Mouse (Mus musculus) liver, embryonic 15.5 days (tissue): ENCODE measurements around the gene Ccl26. TPM values are rescaled to one million over a fixed set of nuclear protein-coding genes. Genes with fewer than 3 reads are reported as not detected.

Source experiments
- ATAC-seq: fragments of 200-750 bp; cut with Nextera tagmentation; 2 replicates; pipeline ENCODE4 v1.8.0; 2017; ENCODE audit warnings: moderate number of reproducible peaks, mild to moderate bottlenecking, moderate library complexity; ENCODE audit not compliant: insufficient read depth
- H3K27ac ChIP-seq: fragments of 300-500 bp; sonication (generic); replicated peaks from 2 replicates; pipeline ENCODE4 v1.5.1; 2015; ENCODE audit warnings: mild to moderate bottlenecking, inconsistent platforms
- H3K27me3 ChIP-seq: fragments of 300-500 bp; sonication (generic); 2 replicates; pipeline ENCODE4 v1.6.1; 2015; ENCODE audit warnings: mild to moderate bottlenecking, inconsistent platforms
- H3K36me3 ChIP-seq: fragments of 300-500 bp; sonication (generic); replicated peaks from 2 replicates; pipeline ENCODE4 v1.6.1; 2015; ENCODE audit warnings: moderate library complexity, mild to moderate bottlenecking, inconsistent platforms
- H3K4me1 ChIP-seq: fragments of 300-500 bp; sonication (generic); replicated peaks from 2 replicates; pipeline ENCODE4 v1.6.1; 2015; ENCODE audit warnings: inconsistent platforms
- H3K4me2 ChIP-seq: fragments of 300-500 bp; sonication (generic); 2 replicates; pipeline ENCODE4 v1.6.1; 2015; ENCODE audit warnings: moderate library complexity, mild to moderate bottlenecking, inconsistent platforms
- H3K4me3 ChIP-seq: fragments of 300-500 bp; sonication (generic); replicated peaks from 2 replicates; pipeline ENCODE4 v1.5.1; 2015; ENCODE audit warnings: mild to moderate bottlenecking, inconsistent platforms
- H3K9ac ChIP-seq: fragments of 300-500 bp; sonication (generic); 2 replicates; pipeline ENCODE4 v1.6.1; 2015; ENCODE audit warnings: moderate library complexity, mild to moderate bottlenecking, inconsistent platforms
- H3K9me3 ChIP-seq: fragments of 300-500 bp; sonication (generic); replicated peaks from 2 replicates; pipeline ENCODE4 v1.6.1; 2016; ENCODE audit warnings: inconsistent platforms
- WGBS: fragments of 180-500 bp; shearing (Covaris S2); methylation state at CpG from one replicate; pipeline ENCODE4 v1.1.7; 2015; ENCODE audit warnings: mixed read lengths; ENCODE audit not compliant: insufficient replicate concordance; 5-methylcytosine and 5-hydroxymethylcytosine counted together
- polyA plus RNA-seq: library from polyadenylated mRNA; unstranded; fragments of >200 nt; fragmentation: Nextera tagmentation; extraction: Ambion mirVana; gene quantifications from 2 replicates; pipeline ENCODE4 v1.2.1, GENCODE M21; 2015

Ccl26 gene
- polyA plus RNA-seq, 1 experiment from 2014 or later, result not detected

GRCm38 (mm10) chr5:135537326-135537725, 26.0 kb downstream of the Ccl26 start:
- Histone ChIP-seq H3K36me3 (no peaks in the 10 kb centered on the region), H3K27me3 (no peaks in the 10 kb centered on the region), H3K4me2 (no peak overlapping the region), H3K4me3 (no peak overlapping the region), H3K4me1 (no peaks in the 10 kb centered on the region; the same call in 1 of the 2 replicates), H3K27ac (no peak overlapping the region), H3K9ac (no peak overlapping the region), H3K9me3 (no peaks in the 10 kb centered on the region)
- peak; percentile 47; the same call in 1 of the 2 replicates for ATAC-seq
- 15% methylated on average over 4 of the region's 4 CpGs for WGBS

GRCm38 (mm10) chr5:135535867-135536266, 27.5 kb downstream of the Ccl26 start:
- no peak for ATAC-seq
- H3K4me3 ChIP-seq, result no peak overlapping the region
- no peaks in the 10 kb centered on the region for H3K9me3 ChIP-seq
- H3K27me3 ChIP-seq, result no peaks in the 10 kb centered on the region
- no peak overlapping the region for H3K9ac ChIP-seq
- no peaks in the 10 kb centered on the region for H3K36me3 ChIP-seq
- no peak overlapping the region for H3K4me2 ChIP-seq
- no peak overlapping the region for H3K27ac ChIP-seq
- no peaks in the 10 kb centered on the region; the same call in 1 of the 2 replicates for H3K4me1 ChIP-seq

GRCm38 (mm10) chr5:135533431-135533830, 29.9 kb downstream of the Ccl26 start:
- no peak overlapping the region for H3K4me3 ChIP-seq
- WGBS, result 52% methylated on average over 10 of the region's 10 CpGs

GRCm38 (mm10) chr5:135531306-135531845, 32.0 kb downstream of the Ccl26 start:
- Histone ChIP-seq H3K36me3 (no peaks in the 10 kb centered on the region), H3K9ac (no peak overlapping the region), H3K27me3 (no peaks in the 10 kb centered on the region), H3K9me3 (no peaks in the 10 kb centered on the region), H3K4me2 (no peak overlapping the region), H3K4me1 (no peaks in the 10 kb centered on the region), H3K27ac (no peak overlapping the region), H3K4me3 (no peak overlapping the region)
- no peak for ATAC-seq
- 64% methylated on average over 11 of the region's 11 CpGs for WGBS

More at GRCm38 (mm10) chr5:135533431-135533830, 29.9 kb downstream of the Ccl26 start:
- Histone ChIP-seq H3K27me3 (no peaks in the 10 kb centered on the region), H3K27ac (no peak overlapping the region), H3K9me3 (no peaks in the 10 kb centered on the region), H3K4me1 (no peaks in the 10 kb centered on the region; the same call in 1 of the 2 replicates), H3K4me2 (no peak overlapping the region), H3K9ac (no peak overlapping the region), H3K36me3 (no peaks in the 10 kb centered on the region)
- ATAC-seq, result no peak

GRCm38 (mm10) chr5:135529964-135530363, 33.4 kb downstream of the Ccl26 start:
- Histone ChIP-seq H3K4me3 (no peak overlapping the region), H3K36me3 (no peaks in the 10 kb centered on the region), H3K4me2 (no peak overlapping the region), H3K4me1 (no peaks in the 10 kb centered on the region), H3K27ac (no peak overlapping the region), H3K9me3 (no peaks in the 10 kb centered on the region), H3K9ac (no peak overlapping the region), H3K27me3 (no peaks in the 10 kb centered on the region)
- 37% methylated on average over 2 of the region's 2 CpGs for WGBS
- no peak for ATAC-seq

- ATAC-seq, result no peak
- H3K4me2 ChIP-seq, result no peak overlapping the region
- WGBS, result 54% methylated on average over 3 of the region's 3 CpGs
These were observed 34.1 kb downstream of the Ccl26 start for GRCm38 (mm10) chr5:135529310-135529709.

GRCm38 (mm10) chr5:135527986-135528385, 35.4 kb downstream of the Ccl26 start:
- H3K27me3 ChIP-seq, result no peaks in the 10 kb centered on the region
- no peak overlapping the region for H3K4me2 ChIP-seq
- H3K36me3 ChIP-seq, result no peaks in the 10 kb centered on the region
- H3K9ac ChIP-seq, result no peak overlapping the region
- ATAC-seq, result no peak
- H3K27ac ChIP-seq, result no peak overlapping the region
- WGBS, result 52% methylated on average over 7 of the region's 7 CpGs
- H3K4me1 ChIP-seq, result no peaks in the 10 kb centered on the region
- no peaks in the 10 kb centered on the region for H3K9me3 ChIP-seq
- H3K4me3 ChIP-seq, result no peak overlapping the region

More at GRCm38 (mm10) chr5:135529310-135529709, 34.1 kb downstream of the Ccl26 start:
- H3K4me3 ChIP-seq, result no peak overlapping the region
- H3K9ac ChIP-seq, result no peak overlapping the region
- no peaks in the 10 kb centered on the region for H3K27me3 ChIP-seq
- no peaks in the 10 kb centered on the region for H3K4me1 ChIP-seq
- H3K9me3 ChIP-seq, result no peaks in the 10 kb centered on the region
- no peak overlapping the region for H3K27ac ChIP-seq
- H3K36me3 ChIP-seq, result no peaks in the 10 kb centered on the region

- no peak overlapping the region for H3K27ac ChIP-seq
- ATAC-seq, result no peak
- no peak overlapping the region for H3K4me2 ChIP-seq
These were observed 38.5 kb downstream of the Ccl26 start for GRCm38 (mm10) chr5:135524660-135525560.

DNA sequence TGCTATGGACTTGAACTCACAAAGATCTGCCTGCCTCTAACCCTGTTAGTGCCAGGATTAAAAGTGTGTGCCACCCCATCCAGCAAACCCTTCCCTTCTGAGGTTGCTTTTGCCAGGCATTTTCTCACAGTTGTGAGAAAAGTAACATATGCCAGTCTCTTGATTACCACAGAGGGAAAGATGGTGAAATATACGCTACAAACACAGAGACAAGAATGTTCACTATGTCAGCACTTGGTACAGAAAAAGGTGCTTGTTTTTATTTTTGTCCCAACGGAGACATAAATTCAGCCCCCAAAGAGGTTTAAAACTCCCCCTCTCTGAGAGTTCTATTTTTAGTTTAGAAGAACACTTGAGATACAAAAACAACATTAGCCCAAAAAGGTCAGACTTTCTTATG, 39.3 kb downstream of the Ccl26 start:
- no peaks in the 10 kb centered on the region for H3K36me3 ChIP-seq
- no peak for ATAC-seq
- no peaks in the 10 kb centered on the region for H3K9me3 ChIP-seq
- WGBS, result 52% methylated on average over 2 of the region's 2 CpGs
- H3K4me1 ChIP-seq, result no peaks in the 10 kb centered on the region
- H3K4me3 ChIP-seq, result no peak overlapping the region
- no peak overlapping the region for H3K4me2 ChIP-seq
- no peaks in the 10 kb centered on the region for H3K27me3 ChIP-seq
- H3K9ac ChIP-seq, result no peak overlapping the region
- no peak overlapping the region for H3K27ac ChIP-seq

More at GRCm38 (mm10) chr5:135524660-135525560, 38.5 kb downstream of the Ccl26 start:
- Histone ChIP-seq H3K4me1 (no peaks in the 10 kb centered on the region), H3K4me3 (no peak overlapping the region), H3K36me3 (no peaks in the 10 kb centered on the region), H3K9me3 (no peaks in the 10 kb centered on the region), H3K9ac (no peak overlapping the region), H3K27me3 (no peaks in the 10 kb centered on the region)
- WGBS, result 29% methylated on average over 11 of the region's 11 CpGs

DNA sequence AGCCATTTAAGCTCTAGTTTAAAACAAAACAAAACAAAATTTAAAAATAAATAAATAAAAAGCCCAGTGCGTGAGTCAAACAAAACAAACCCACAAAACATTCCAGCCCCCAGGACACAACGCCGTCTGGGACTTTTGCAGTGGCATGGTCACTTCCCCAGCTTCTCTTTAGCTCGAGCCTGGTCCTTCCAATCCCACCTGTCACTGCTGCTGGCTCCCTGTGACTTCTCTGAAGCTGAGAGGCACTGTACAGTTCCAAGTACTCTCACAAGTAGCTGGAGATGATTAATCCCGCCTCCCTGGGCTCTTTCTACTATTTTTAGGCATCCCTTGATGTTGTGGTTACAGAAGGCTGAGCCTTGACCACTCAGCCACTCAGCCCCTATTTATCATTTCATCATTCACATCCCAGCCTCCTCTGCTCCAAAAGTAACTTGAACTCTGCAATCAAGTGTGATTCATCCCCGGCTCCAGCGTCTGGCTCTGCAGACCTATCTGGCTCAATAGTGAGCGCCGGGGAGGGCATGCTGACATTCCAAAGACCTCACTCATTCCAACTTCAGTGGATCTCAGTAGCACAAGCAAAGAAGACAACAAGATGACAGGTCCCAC, 41.2 kb downstream of the Ccl26 start:
- 59% methylated on average over 9 of the region's 9 CpGs for WGBS
- ATAC-seq, result no peak
- Histone ChIP-seq H3K9me3 (no peaks in the 10 kb centered on the region), H3K36me3 (no peaks in the 10 kb centered on the region), H3K4me1 (no peaks in the 10 kb centered on the region), H3K27me3 (no peaks in the 10 kb centered on the region), H3K4me3 (no peak overlapping the region), H3K4me2 (no peak overlapping the region), H3K27ac (no peak overlapping the region), H3K9ac (no peak overlapping the region)

DNA sequence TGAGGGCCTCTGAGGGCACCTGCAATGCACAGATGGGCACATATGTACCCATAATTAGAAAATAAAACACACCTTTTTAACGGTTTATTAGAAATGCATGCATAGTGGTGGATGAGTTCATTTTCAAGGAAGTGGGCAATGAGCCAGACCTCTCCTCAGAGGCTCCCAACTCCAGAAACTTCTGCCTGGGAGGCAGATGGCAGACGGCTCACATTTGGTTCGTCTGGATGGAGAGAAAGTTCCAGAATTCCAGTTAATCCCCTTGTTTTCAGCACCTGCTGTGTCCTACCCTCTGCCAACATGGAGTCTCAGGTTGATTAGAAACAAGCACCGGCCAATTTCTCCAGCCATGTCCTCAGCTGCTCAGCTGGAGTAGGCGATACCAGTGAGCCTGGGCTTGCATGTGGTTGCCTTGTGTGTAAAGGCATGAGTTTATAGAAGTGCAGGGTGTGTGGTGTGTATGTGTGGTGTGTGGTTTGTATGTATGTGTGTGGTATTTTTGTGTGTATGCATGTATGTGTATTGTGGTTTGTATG, 46.0 kb downstream of the Ccl26 start:
- Histone ChIP-seq H3K4me3 (no peak overlapping the region), H3K9me3 (no peaks in the 10 kb centered on the region), H3K36me3 (no peaks in the 10 kb centered on the region), H3K9ac (no peak overlapping the region), H3K27ac (no peak overlapping the region), H3K4me1 (no peaks in the 10 kb centered on the region), H3K4me2 (no peak overlapping the region), H3K27me3 (no peaks in the 10 kb centered on the region)
- WGBS, result 74% methylated on average over 5 of the region's 5 CpGs
- no peak for ATAC-seq
